Comparison of ENCODE assay signal across 8 mouse cellular contexts in the genomic region with DNA sequence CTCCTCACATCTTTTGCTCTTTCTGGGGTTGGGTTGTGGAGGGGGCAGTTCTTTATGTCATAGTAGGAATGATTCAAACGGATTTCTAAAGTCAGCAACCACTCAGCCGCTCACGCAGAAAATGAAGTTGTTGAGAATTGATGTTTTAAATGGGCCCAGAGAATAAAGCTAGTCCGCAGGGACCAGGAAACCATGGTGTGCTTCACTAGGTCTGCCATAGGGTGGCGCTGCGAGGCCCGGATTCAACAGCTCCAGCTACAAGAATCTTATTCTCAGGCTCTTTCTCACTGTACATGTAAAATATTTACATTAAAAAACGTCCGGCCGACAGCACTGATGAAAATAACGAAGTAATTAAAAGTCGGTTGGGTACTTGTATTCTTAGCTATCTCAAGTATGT.
DNase-seq lines count a peak whose midpoint lies in the region; ATAC-seq and TF ChIP-seq lines count a peak whose summit lies in the region.

No protein-coding gene starts in this region.

- H3K4me1 ChIP-seq in lung, adult 2 months (ENCODE audit: control insufficient read depth, insufficient read depth, low read length): no peaks in the 10 kb centered on the region
- H3K4me1 ChIP-seq in forebrain, postnatal 0 days (ENCODE audit: insufficient read depth): no peaks in the 10 kb centered on the region
- H3K4me1 ChIP-seq in midbrain, embryonic 12.5 days: no peaks in the 10 kb centered on the region

- no peak overlapping the region for H3K27ac ChIP-seq in forebrain, postnatal 0 days (ENCODE audit: low read depth, low read length)
- H3K27ac ChIP-seq in midbrain, embryonic 12.5 days (replicated peaks): no peak overlapping the region

- WGBS in lung, adult 2 months: 9% methylated on average over 12 of the region's 12 CpGs
- 6% methylated on average over 12 of the region's 12 CpGs for WGBS in forebrain, postnatal 0 days
- WGBS in midbrain, embryonic 12.5 days: 14% methylated on average over 12 of the region's 12 CpGs

- no peaks in the 10 kb centered on the region for H3K9me3 ChIP-seq in forebrain, postnatal 0 days (ENCODE audit: low read length)
- H3K9me3 ChIP-seq in midbrain, embryonic 12.5 days: no peaks in the 10 kb centered on the region

- H3K4me3 ChIP-seq in lung, adult 2 months (replicated peaks; ENCODE audit: extremely low read depth, low read depth, low read length): no peak overlapping the region
- H3K4me3 ChIP-seq in forebrain, postnatal 0 days (ENCODE audit: low read depth, low read length): no peak overlapping the region
- no peak overlapping the region for H3K4me3 ChIP-seq in midbrain, embryonic 12.5 days

- H3K4me2 ChIP-seq in forebrain, postnatal 0 days (ENCODE audit: low read depth): no peak overlapping the region
- H3K4me2 ChIP-seq in midbrain, embryonic 12.5 days (replicated peaks): no peak overlapping the region

- H3K27me3 ChIP-seq in forebrain, postnatal 0 days (ENCODE audit: insufficient read depth, low read length): no peaks in the 10 kb centered on the region
- peaks cover 11% of the 10 kb centered on the region; the same call in 1 of the 2 replicates for H3K27me3 ChIP-seq in midbrain, embryonic 12.5 days

- TF ChIP-seq POLR2A in lung, adult 2 months (IDR thresholded peaks at IDR 0.05; ENCODE audit: borderline replicate concordance, extremely low read depth, low read depth, low read length): no peak

- no peak for DNase-seq in lung, adult 2 months
- DNase-seq in lung, postnatal 25 days (ENCODE audit: low spot score): no peak
- DNase-seq in cerebellum, adult 8-10 months: peak; percentile 6
- peak; percentile 83 for DNase-seq in forebrain, postnatal 0 days
- DNase-seq in layer of hippocampus, adult 9-10 months (ENCODE audit: low spot score): peak; percentile 27
- DNase-seq in testis, postnatal 14 days (ENCODE audit: low spot score): peak; percentile 26

- peak; percentile 24; the same call in 1 of the 2 replicates for TF ChIP-seq CTCF in lung, adult 2 months (IDR thresholded peaks at IDR 0.05; ENCODE audit: insufficient read depth, low read length)
- TF ChIP-seq CTCF in forebrain, postnatal 0 days (IDR thresholded peaks at IDR 0.05; ENCODE audit: low read depth): peak; percentile 81

- H3K9ac ChIP-seq in forebrain, postnatal 0 days: no peak overlapping the region
- H3K9ac ChIP-seq in midbrain, embryonic 12.5 days (replicated peaks): no peak overlapping the region

- no peaks in the 10 kb centered on the region for H3K36me3 ChIP-seq in forebrain, postnatal 0 days (ENCODE audit: insufficient read depth)
- H3K36me3 ChIP-seq in midbrain, embryonic 12.5 days: no peaks in the 10 kb centered on the region

- ATAC-seq in forebrain, postnatal 0 days: peak; percentile 79
- ATAC-seq in midbrain, embryonic 12.5 days (ENCODE audit: low FRiP score, low read depth): peak; percentile 60
- ATAC-seq in erythroblast, adult 5-6 weeks (replicated peaks; ENCODE audit: low FRiP score, poor library complexity, severe bottlenecking): no peak

Comparison
In these comparisons a context has a peak if more than half of its experiments do, and no peak if none do; other contexts are left out.
1. DNase-seq: peak in cerebellum, adult 8-10 months (single experiment), forebrain, postnatal 0 days (single experiment), layer of hippocampus, adult 9-10 months (single experiment) and testis, postnatal 14 days (single experiment); none in lung, adult 2 months (single experiment) and lung, postnatal 25 days (single experiment).